Mouse (Mus musculus): ENCODE data around the gene Pde11a. TPM values are rescaled to one million over a fixed set of nuclear protein-coding genes. Genes with fewer than 3 reads are reported as not detected.

Pde11a gene
- 0.99 TPM for polyA plus RNA-seq (2014; fragmentation: Illumina TruSeq; extraction: RNeasy Lipid Tissue Mini Kit (QIAGEN cat#74804); ENCODE audit: low read depth, low replicate concordance)

DNA sequence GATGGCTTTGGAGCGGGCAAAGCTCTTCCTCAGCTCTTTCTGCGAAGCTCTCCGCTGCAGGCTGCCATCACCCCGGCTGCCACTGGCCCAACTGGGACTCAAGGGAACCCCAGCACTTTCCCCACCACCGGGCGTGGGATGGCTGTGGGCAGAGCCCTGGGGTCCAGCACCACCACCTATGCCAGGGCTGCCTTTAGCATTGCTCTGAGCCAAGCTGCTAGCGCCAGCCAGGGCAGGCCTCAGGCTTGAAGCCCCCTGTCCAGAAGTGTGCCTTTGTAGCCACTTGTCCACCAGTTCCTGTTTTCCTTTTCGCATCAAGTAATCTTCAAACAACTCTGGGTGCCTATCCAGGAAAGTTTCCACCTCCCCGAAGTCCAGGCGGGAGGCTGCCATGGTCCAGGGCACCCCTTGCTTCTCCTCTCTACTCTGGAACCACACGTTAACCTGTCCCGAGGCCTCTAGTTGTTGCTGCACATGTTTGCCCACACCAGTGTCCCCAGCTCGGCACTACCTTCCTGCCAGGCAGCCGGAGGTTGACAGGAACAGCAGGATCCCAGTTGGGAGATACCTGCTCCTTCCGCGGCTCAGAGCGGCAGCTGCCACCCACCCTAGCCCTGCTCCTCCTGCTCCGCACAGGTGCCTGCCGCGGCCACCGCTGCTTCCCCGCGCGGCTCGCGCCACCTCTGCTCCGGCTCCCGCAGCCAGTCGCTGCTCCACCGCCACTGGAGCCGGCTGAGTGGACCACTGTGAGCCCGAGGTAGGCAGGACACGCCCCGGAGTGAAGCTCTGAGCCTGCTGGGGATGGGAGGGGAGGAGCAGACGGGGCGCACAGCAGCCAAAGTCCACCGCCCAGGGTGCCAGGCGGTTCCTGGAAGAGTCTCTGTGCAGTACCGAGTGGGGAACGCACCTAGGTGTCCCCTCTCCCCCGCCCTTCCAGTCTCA, at the start of gene Pde11a:
Gene Pde11a (minus strand): TSS at position 560 of the 942 bp plus-strand sequence.

DNA sequence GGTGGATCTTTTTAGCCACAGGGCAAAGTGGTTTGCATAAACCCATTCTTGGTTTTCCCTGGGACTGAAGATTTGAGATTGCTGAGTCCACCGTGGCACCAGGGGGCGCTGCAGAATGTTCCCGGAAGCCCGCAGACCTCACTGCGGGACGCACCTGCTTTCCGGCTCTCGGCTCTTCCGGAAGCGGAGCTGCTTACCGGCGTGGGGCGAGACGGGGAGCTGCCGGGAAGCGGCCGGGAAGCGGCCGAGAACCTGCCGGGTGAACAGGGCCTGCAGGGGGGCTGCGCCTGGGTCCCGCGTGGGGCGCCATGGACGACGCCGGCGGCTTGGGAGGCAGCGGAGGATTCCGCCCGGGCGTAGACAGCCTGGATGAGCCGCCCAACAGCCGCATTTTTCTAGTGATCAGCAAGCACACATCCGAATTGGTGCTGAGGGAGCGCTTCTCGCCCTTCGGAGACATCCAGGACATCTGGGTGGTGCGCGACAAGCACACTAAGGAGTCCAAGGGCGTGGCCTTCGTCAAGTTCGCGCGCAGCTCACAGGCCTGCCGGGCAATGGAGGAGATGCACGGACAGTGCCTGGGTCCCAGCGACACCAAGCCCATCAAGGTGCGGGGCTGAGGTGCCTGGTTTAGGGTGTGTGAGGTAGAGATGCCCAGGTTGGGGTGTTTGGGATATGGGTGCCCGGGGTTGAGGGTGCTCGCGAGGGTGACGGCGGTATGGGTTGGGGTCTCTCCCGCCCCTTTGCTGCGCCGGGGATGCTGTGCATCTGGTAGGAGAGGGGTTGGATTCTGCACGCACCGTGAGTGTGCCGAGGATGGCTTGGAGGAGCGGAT, 31.5 kb upstream of the Pde11a start, which contains the start of gene Rbm45:
Gene Rbm45 (plus strand): TSS at position 164 of the 835 bp plus-strand sequence.

DNA sequence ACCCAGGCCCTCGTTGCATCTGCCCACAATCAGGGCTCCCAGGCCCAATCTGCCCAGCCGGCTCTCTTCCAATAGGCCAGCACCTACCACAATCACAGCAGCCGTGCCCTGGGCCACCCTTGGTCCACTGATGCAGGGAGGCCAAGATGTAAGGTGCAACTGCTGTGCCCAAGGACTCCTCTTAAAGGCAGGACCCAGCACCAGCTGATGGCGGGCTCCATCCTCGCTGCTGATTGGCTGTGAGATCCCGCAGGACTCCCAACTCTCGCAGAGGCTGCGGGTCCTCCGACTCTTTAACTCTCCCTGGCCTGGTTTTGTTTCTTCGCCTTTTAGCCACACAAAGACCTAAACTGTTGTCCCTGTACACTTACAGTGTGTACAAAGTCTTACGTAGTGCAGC, 21.7 kb upstream of the Pde11a start, which contains the start of gene Cyct:
Gene Cyct (minus strand): TSS at position 225 of the 400 bp plus-strand sequence.

DNA sequence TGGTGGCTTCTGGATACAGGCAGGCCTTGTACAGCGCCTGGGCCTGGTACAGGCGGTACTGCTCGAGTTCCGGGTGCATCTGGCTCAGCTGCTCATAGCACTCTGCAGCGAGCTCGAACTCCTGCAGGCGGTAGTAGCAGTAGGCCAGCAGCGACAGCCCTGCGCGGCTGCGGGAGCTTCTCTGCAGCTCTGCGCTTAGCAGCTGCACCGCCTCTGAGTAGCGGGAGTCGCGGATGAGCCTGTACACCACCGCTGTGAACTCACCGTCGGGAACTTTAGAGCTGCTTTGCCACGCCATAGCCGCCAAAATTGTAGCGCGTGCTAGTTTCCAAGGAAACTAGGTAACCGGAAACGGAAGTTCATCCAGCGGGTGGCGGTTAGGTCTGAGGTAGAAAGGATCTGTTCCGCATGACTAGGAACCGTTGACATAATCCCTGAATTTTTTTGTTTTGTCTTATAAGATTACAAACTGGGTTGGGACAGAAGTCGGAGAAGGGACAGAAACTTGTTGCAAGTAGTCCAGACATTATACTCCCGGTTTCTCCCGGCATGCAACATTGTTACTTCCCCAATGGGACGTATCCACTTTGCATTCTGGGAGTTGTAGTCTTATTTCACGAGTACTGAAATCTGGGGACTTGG, 357.0 kb downstream of the Pde11a start, which contains the start of gene Ttc30a1:
Gene Ttc30a1 (minus strand): TSS at position 528 of the 642 bp plus-strand sequence.

DNA sequence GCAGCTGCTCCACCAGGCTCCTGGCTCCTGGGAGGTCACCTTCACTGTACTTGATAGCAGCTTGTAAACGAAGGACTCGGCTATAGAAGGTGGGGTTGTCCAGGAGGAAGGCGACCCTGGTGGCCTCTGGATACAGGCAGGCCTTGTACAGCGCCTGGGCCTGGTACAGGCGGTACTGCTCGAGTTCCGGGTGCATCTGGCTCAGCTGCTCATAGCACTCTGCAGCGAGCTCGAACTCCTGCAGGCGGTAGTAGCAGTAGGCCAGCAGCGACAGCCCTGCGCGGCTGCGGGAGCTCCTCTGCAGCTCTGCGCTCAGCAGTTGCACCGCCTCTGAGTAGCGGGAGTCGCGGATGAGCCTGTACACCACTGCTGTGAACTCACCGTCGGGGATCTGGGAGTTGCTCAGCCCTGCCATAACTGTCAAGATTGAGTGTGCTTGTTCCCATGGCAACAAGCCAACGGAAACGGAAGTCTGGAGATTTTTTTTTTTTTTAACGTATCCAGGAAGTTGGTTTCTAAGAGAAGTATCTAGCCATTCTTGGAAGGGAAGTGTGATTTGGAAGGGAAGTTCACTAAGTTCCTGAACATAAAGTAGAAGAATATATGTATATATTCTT, 360.7 kb downstream of the Pde11a start, which contains the start of gene Ttc30a2:
Gene Ttc30a2 (minus strand): TSS at position 419 of the 617 bp plus-strand sequence.

Other genes with a start within 250 kb of the Pde11a start
- not detected for gene Cyct, start 21.7 kb upstream of the Pde11a start, polyA plus RNA-seq (2014; fragmentation: Illumina TruSeq; extraction: RNeasy Lipid Tissue Mini Kit (QIAGEN cat#74804); ENCODE audit: low read depth, low replicate concordance)
- 16.7 TPM for gene Rbm45, start 31.2 kb upstream of the Pde11a start, polyA plus RNA-seq (2014; fragmentation: Illumina TruSeq; extraction: RNeasy Lipid Tissue Mini Kit (QIAGEN cat#74804); ENCODE audit: low read depth, low replicate concordance)
- gene Osbpl6, start 67.7 kb upstream of the Pde11a start, polyA plus RNA-seq (2014; fragmentation: Illumina TruSeq; extraction: RNeasy Lipid Tissue Mini Kit (QIAGEN cat#74804); ENCODE audit: low read depth, low replicate concordance): 15.7 TPM